Mouse (Mus musculus): ENCODE data around the gene Nhsl1. TPM values are rescaled to one million over a fixed set of nuclear protein-coding genes. Genes with fewer than 3 reads are reported as not detected.

Nhsl1 gene
- total and polyA plus RNA-seq, 3 experiments, result 0.22 TPM; not detected in 2

DNA sequence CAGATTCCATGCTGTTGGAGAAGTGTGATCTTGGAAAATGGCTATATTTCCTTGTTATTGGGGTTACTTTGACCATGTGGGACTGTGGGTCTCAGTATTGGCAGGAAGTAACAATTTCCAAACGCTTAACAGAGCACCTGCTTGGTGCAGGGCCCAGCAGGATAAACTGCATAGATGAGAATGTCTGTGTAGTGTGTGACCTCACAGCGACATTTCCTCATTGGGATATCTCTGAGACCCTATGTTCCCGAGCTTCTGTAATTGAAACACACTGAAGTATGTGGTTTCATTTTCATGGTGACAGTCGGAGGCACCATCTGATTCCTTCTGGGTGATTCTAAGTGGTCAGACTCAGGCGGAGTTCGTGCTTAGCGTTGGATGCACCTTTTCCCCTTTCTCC, 75.5 kb downstream of the Nhsl1 start:
- Histone ChIP-seq H3K4me3 (ENCODE audit: low read depth, low read length) (no peak overlapping the region), H3K4me1 (ENCODE audit: insufficient read depth, low read depth, low read length) (0 out of 2 replicates have a peak, but pooled peaks cover 5% of the 10 kb centered on the region), H3K27me3 (ENCODE audit: insufficient read depth, low read length) (no peaks in the 10 kb centered on the region), H3K36me3 (replicated peaks) (no peaks in the 10 kb centered on the region), H3K9me3 (replicated peaks) (no peaks in the 10 kb centered on the region)
- TF ChIP-seq TAL1 (conservative IDR thresholded peaks at IDR 0.05; ENCODE audit: low read depth, low read length) (no peak), POLR2AphosphoS5 (IDR thresholded peaks at IDR 0.05; ENCODE audit: insufficient replicate concordance, low read depth, low read length) (no peak), GATA1 (IDR thresholded peaks at IDR 0.05; ENCODE audit: borderline replicate concordance, low read length) (no peak), CTCF (IDR thresholded peaks at IDR 0.05; ENCODE audit: low read depth, low read length) (no peak), GATA2 (IDR thresholded peaks at IDR 0.05; ENCODE audit: borderline replicate concordance, low read depth, low read length) (no peak)
- no peak for ATAC-seq (ENCODE audit: extremely low read depth, insufficient number of reproducible peaks, low FRiP score, poor library complexity, severe bottlenecking)
- DNase-seq (ENCODE audit: low spot score), result no peak

DNA sequence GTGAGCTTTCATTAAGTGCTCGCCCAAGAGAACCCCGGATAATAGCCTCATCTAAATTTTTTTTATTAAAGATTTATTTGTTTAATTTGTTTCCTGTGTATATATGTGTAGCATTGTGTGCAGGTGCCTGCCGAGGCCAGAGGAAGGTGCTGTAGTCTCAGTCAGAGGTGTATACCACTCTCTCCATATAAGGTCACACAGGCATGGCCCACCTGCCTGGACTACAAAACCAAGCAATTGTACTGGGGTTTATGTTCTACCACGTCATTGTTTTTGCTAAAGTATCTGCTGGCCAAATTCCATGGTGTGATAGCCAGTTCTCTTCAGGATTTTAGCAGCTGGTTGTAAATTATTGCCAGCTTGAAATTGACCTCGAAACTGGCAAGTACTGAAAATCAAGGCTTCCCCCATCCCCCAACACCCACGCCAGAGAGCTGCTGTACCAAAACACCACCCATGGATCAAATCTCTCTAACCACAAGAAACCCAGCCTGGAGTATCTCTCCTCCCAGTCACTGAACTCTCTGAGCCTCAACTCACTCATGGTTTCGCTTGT, 81.4 kb downstream of the Nhsl1 start:
- no peak overlapping the region for H3K4me3 ChIP-seq (ENCODE audit: low read depth, low read length)
- ATAC-seq (ENCODE audit: extremely low read depth, insufficient number of reproducible peaks, low FRiP score, poor library complexity, severe bottlenecking) (no peak), DNase-seq (ENCODE audit: low spot score) (no peak)
- H3K27me3 ChIP-seq (ENCODE audit: insufficient read depth, low read length), result no peaks in the 10 kb centered on the region
- no peaks in the 10 kb centered on the region for H3K9me3 ChIP-seq (replicated peaks)
- H3K36me3 ChIP-seq (replicated peaks), result no peaks in the 10 kb centered on the region
- TF ChIP-seq GATA2 (IDR thresholded peaks at IDR 0.05; ENCODE audit: borderline replicate concordance, low read depth, low read length) (no peak), TAL1 (conservative IDR thresholded peaks at IDR 0.05; ENCODE audit: low read depth, low read length) (no peak), CTCF (IDR thresholded peaks at IDR 0.05; ENCODE audit: low read depth, low read length) (no peak), POLR2AphosphoS5 (IDR thresholded peaks at IDR 0.05; ENCODE audit: insufficient replicate concordance, low read depth, low read length) (no peak), GATA1 (IDR thresholded peaks at IDR 0.05; ENCODE audit: borderline replicate concordance, low read length) (no peak)
- no peaks in the 10 kb centered on the region for H3K4me1 ChIP-seq (ENCODE audit: insufficient read depth, low read depth, low read length)

GRCm38 (mm10) chr10:18400998-18401397, 82.2 kb downstream of the Nhsl1 start:
- DNase-seq (ENCODE audit: low spot score) (no peak), ATAC-seq (ENCODE audit: extremely low read depth, insufficient number of reproducible peaks, low FRiP score, poor library complexity, severe bottlenecking) (no peak)
- no peak overlapping the region for H3K4me3 ChIP-seq (ENCODE audit: low read depth, low read length)
- no peaks in the 10 kb centered on the region for H3K4me1 ChIP-seq (ENCODE audit: insufficient read depth, low read depth, low read length)
- TF ChIP-seq POLR2AphosphoS5 (IDR thresholded peaks at IDR 0.05; ENCODE audit: insufficient replicate concordance, low read depth, low read length) (no peak), GATA1 (IDR thresholded peaks at IDR 0.05; ENCODE audit: borderline replicate concordance, low read length) (no peak), CTCF (IDR thresholded peaks at IDR 0.05; ENCODE audit: low read depth, low read length) (no peak), GATA2 (IDR thresholded peaks at IDR 0.05; ENCODE audit: borderline replicate concordance, low read depth, low read length) (no peak), TAL1 (conservative IDR thresholded peaks at IDR 0.05; ENCODE audit: low read depth, low read length) (no peak)
- H3K27me3 ChIP-seq (ENCODE audit: insufficient read depth, low read length), result 0 out of 2 replicates have a peak, but pooled peaks cover under 1% of the 10 kb centered on the region
- H3K36me3 ChIP-seq (replicated peaks), result no peaks in the 10 kb centered on the region
- no peaks in the 10 kb centered on the region for H3K9me3 ChIP-seq (replicated peaks)

DNA sequence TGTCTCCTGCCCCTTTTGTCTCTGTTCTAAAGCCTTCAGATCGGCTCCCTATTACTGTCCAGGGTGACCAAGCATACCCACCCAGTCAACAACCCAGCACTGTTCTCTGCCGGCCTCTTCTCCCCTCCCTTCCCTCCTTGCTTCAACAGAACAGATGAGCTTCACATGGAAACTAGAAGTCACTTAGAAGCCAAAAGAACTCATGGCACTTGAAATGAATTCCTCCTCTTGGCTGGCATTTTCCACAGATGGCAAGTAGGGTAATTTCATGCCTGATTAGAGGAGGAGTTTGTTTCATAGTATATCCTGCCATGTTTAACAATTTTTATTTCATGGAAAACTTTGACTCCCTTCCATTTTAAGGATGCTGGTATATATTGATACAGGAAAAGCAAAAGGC, 85.2 kb downstream of the Nhsl1 start:
- ATAC-seq (ENCODE audit: extremely low read depth, insufficient number of reproducible peaks, low FRiP score, poor library complexity, severe bottlenecking), result no peak
- no peak overlapping the region for H3K4me3 ChIP-seq (ENCODE audit: low read depth, low read length)
- DNase-seq (ENCODE audit: low spot score), result no peak
- H3K27me3 ChIP-seq (ENCODE audit: insufficient read depth, low read length), result peaks cover 12% of the 10 kb centered on the region; the same call in 1 of the 2 replicates
- TF ChIP-seq TAL1 (conservative IDR thresholded peaks at IDR 0.05; ENCODE audit: low read depth, low read length), result no peak
- TF ChIP-seq GATA2 (IDR thresholded peaks at IDR 0.05; ENCODE audit: borderline replicate concordance, low read depth, low read length), result no peak
- TF ChIP-seq GATA1 (IDR thresholded peaks at IDR 0.05; ENCODE audit: borderline replicate concordance, low read length), result no peak
- no peak for TF ChIP-seq CTCF (IDR thresholded peaks at IDR 0.05; ENCODE audit: low read depth, low read length)
- no peak for TF ChIP-seq POLR2AphosphoS5 (IDR thresholded peaks at IDR 0.05; ENCODE audit: insufficient replicate concordance, low read depth, low read length)
- H3K4me1 ChIP-seq (ENCODE audit: insufficient read depth, low read depth, low read length), result peaks cover 2% of the 10 kb centered on the region; the same call in 1 of the 2 replicates
- H3K9me3 ChIP-seq (replicated peaks), result no peaks in the 10 kb centered on the region
- H3K36me3 ChIP-seq (replicated peaks), result no peaks in the 10 kb centered on the region

- DNase-seq (ENCODE audit: low spot score) (no peak), ATAC-seq (ENCODE audit: extremely low read depth, insufficient number of reproducible peaks, low FRiP score, poor library complexity, severe bottlenecking) (no peak)
- Histone ChIP-seq H3K9me3 (replicated peaks) (no peaks in the 10 kb centered on the region), H3K4me1 (ENCODE audit: insufficient read depth, low read depth, low read length) (peaks cover 2% of the 10 kb centered on the region; the same call in 1 of the 2 replicates), H3K27me3 (ENCODE audit: insufficient read depth, low read length) (peaks cover 12% of the 10 kb centered on the region; the same call in 1 of the 2 replicates), H3K4me3 (ENCODE audit: low read depth, low read length) (no peak overlapping the region), H3K36me3 (replicated peaks) (no peaks in the 10 kb centered on the region)
- TF ChIP-seq GATA1 (IDR thresholded peaks at IDR 0.05; ENCODE audit: borderline replicate concordance, low read length), result no peak
Observed at GRCm38 (mm10) chr10:18404679-18405078, 85.9 kb downstream of the Nhsl1 start.

- DNase-seq (ENCODE audit: low spot score) (no peak), ATAC-seq (ENCODE audit: extremely low read depth, insufficient number of reproducible peaks, low FRiP score, poor library complexity, severe bottlenecking) (peak; percentile 28; the same call in 1 of the 2 replicates)
- no peaks in the 10 kb centered on the region for H3K36me3 ChIP-seq (replicated peaks)
- H3K27me3 ChIP-seq (ENCODE audit: insufficient read depth, low read length), result peaks cover 12% of the 10 kb centered on the region; the same call in 1 of the 2 replicates
- no peak overlapping the region for H3K4me3 ChIP-seq (ENCODE audit: low read depth, low read length)
- H3K4me1 ChIP-seq (ENCODE audit: insufficient read depth, low read depth, low read length), result peaks cover 2% of the 10 kb centered on the region; the same call in 1 of the 2 replicates
- no peak for TF ChIP-seq POLR2AphosphoS5 (IDR thresholded peaks at IDR 0.05; ENCODE audit: insufficient replicate concordance, low read depth, low read length)
- no peak for TF ChIP-seq GATA2 (IDR thresholded peaks at IDR 0.05; ENCODE audit: borderline replicate concordance, low read depth, low read length)
- TF ChIP-seq GATA1 (IDR thresholded peaks at IDR 0.05; ENCODE audit: borderline replicate concordance, low read length), result no peak
- no peak for TF ChIP-seq CTCF (IDR thresholded peaks at IDR 0.05; ENCODE audit: low read depth, low read length)
- TF ChIP-seq TAL1 (conservative IDR thresholded peaks at IDR 0.05; ENCODE audit: low read depth, low read length), result no peak
- H3K9me3 ChIP-seq (replicated peaks), result no peaks in the 10 kb centered on the region
Observed at GRCm38 (mm10) chr10:18407062-18407830, 88.5 kb downstream of the Nhsl1 start.
